Mouse (Mus musculus) E14TG2a.4 (cell line): Measurements from ENCODE around the gene Cdk5r1.

Source experiments
- CTCF ChIP-seq: conservative IDR thresholded peaks from 2 replicates; pipeline ENCODE4 v1.5.1; 2014; ENCODE audit warnings: low read length
- POU5F1 ChIP-seq: IDR thresholded peaks from 2 replicates; pipeline ENCODE4 v1.6.1; 2014; ENCODE audit warnings: low read length, borderline replicate concordance

DNA sequence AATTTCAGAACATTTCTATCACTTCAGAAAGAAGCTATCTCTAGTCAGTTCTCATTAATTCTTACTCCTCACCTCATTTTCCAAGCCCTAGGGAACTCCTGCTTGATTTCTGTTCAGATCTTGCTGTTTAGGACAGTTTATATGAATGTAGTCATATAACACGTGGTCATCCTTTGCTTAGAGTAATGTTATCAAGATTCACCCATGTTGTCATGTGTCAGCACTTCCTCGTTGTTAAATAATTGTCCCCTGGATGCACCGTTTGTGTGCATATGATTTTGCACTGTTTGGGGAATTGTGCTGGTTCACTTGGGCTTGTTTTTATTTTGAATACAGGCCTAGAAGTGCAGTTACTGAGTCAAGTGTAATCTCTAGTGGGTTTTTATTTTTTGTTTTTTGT, 24.6 kb upstream of the Cdk5r1 start:
- TF ChIP-seq CTCF (no peak), POU5F1 (no peak)
